Mouse (Mus musculus) lung, adult 2 months (tissue): Measurements from ENCODE around the gene Zfp235.

ENCODE experiments used
- CTCF ChIP-seq: fragments of 200-500 bp; IDR thresholded peaks from 2 replicates; pipeline ENCODE4 v1.5.1; 2011; ENCODE audit warnings: mild to moderate bottlenecking, low read length, control low read depth; ENCODE audit not compliant: insufficient read depth
- POLR2A ChIP-seq: fragments of 200-500 bp; IDR thresholded peaks from 2 replicates; pipeline ENCODE4 v1.6.1; 2011; ENCODE audit warnings: low read depth, mild to moderate bottlenecking, control low read depth, low read length, borderline replicate concordance; ENCODE audit errors: extremely low read depth

- no peak for TF ChIP-seq POLR2A
- no peak for TF ChIP-seq CTCF
Observed at GRCm38 (mm10) chr7:24142566-24142965, 8.6 kb downstream of the Zfp235 start.
